Mouse (Mus musculus): ENCODE data around the gene Usp28. TPM values are rescaled to one million over a fixed set of nuclear protein-coding genes. Genes with fewer than 3 reads are reported as not detected.

The Usp28 gene
- polyA plus RNA-seq (2015; fragmentation: Nextera tagmentation; extraction: Ambion mirVana): 26.2 and 30.7 TPM in 2 replicates

DNA sequence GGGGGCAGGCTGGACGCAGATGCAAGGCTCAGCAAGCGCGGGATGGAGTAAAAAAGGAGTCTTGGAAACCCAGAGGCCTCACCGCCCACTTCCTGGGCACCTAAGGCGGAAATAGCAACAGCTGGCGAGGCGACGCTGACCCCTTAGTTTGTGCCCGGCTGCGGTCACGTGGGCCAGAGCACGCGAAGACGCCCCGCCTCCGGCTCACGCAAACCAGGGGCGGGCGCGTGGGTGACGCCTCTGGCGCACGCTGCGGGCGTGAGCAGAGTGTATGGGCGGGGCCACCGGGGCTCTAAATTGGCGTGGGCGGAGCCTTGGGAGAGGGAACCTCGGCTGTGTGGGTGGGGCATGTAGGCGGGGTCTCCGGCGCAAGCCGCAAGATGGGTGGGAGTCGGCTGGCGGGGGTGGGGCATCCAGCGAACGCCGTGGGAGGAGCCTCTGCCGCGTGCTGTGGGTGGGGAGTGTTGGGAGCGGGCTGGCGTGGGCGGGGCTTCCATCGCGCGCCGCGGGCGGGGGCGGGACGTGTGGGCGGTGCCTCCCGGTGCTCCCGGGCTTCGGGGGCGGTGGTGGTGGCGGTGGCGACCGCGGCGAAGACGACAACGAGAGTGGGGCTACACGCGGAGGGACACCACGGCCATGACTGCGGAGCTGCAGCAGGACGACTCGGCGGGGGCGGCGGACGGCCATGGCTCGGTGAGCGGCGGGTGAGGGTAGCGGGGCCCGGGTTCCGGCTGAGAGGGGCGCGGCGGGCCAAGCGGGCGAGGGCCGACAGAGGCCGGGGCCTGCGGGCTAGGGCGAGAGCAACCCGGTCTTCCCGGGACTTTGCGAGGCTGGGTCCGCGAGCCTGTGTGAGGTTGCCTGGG is at the start of gene Usp28:
TSS of gene Usp28 (plus strand) at position 531 of the 863 bp plus-strand sequence.
- under 1% methylated on average over 91 of the region's 94 CpGs for WGBS
- peak within 1 kb of the TSS; percentile 78 for H3K4me2 ChIP-seq
- ATAC-seq (ENCODE audit: low FRiP score): peak; percentile 95

DNA sequence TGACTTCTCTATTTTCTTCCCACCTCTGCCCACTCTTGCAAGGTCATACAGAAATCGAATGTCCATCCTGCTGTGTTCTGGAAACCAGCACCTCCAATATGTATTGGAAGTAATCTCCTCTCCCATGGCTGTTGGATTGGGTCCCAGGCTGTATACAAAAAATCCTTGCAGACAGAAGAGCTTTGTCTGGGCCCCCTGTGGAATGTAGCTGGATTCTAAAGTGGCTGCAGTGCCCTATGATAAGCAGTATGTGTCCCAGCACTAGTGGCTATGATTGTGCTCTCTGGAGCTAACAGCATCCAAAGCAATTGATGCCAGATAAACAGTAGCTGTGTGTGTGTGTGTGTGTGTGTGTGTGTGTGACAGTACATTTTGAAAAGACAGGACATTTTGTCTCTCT is 42.8 kb upstream of the Usp28 start:
- no peak overlapping the region for H3K27ac ChIP-seq (replicated peaks)
- 70% methylated on average over 1 of the region's 1 CpGs for WGBS
- ATAC-seq (ENCODE audit: low FRiP score): no peak

More for the DNA sequence above, at the start of gene Usp28:
- peaks cover 41% of the 10 kb centered on the region for H3K4me1 ChIP-seq
- no peaks in the 10 kb centered on the region for H3K27me3 ChIP-seq (replicated peaks)
- H3K36me3 ChIP-seq: no peaks in the 10 kb centered on the region
- H3K9ac ChIP-seq (replicated peaks): peak within 1 kb of the TSS; percentile 74
- H3K4me3 ChIP-seq (replicated peaks): peak within 1 kb of the TSS; percentile 83
- no peaks in the 10 kb centered on the region for H3K9me3 ChIP-seq (replicated peaks)
- peak within 1 kb of the TSS; percentile 90 for H3K27ac ChIP-seq (replicated peaks)

DNA sequence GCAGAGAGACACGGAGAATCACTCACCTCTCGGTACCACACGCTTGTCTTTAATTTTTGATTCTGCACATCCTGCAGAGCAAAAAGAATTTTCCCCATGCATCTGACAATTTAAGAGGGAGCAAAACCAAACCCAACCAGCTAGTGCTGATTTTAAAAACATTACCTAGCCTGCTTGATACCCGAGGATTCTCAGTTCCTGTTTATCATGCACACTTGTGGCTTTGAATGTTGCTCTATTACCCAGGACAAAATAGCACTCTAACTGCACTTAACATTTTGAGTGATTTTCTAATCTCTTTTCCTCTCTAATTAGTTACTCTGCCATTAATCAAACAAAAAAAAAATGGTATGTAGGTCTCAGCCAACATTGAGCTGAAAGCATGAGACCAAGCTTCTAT is 37.6 kb upstream of the Usp28 start:
- no peaks in the 10 kb centered on the region for H3K27me3 ChIP-seq (replicated peaks)
- H3K9me3 ChIP-seq (replicated peaks): no peaks in the 10 kb centered on the region
- no peak overlapping the region for H3K4me3 ChIP-seq (replicated peaks)
- H3K4me2 ChIP-seq: no peak overlapping the region
- ATAC-seq (ENCODE audit: low FRiP score): no peak
- H3K9ac ChIP-seq (replicated peaks): no peak overlapping the region
- no peaks in the 10 kb centered on the region for H3K36me3 ChIP-seq
- WGBS: 90% methylated on average over 4 of the region's 4 CpGs
- no peak overlapping the region for H3K27ac ChIP-seq (replicated peaks)
- peaks cover 2% of the 10 kb centered on the region; the same call in 1 of the 2 replicates for H3K4me1 ChIP-seq

More for the DNA sequence above, 42.8 kb upstream of the Usp28 start:
- no peak overlapping the region for H3K9ac ChIP-seq (replicated peaks)
- H3K4me3 ChIP-seq (replicated peaks): no peak overlapping the region
- no peaks in the 10 kb centered on the region for H3K27me3 ChIP-seq (replicated peaks)
- H3K36me3 ChIP-seq: no peaks in the 10 kb centered on the region
- H3K4me2 ChIP-seq: no peak overlapping the region
- no peaks in the 10 kb centered on the region for H3K9me3 ChIP-seq (replicated peaks)
- H3K4me1 ChIP-seq: peaks cover 8% of the 10 kb centered on the region; the same call in 1 of the 2 replicates

GRCm38 (mm10) chr9:48961314-48961713 is 23.9 kb upstream of the Usp28 start:
- no peaks in the 10 kb centered on the region for H3K36me3 ChIP-seq
- peaks cover 13% of the 10 kb centered on the region for H3K4me1 ChIP-seq
- peak overlapping the region; percentile 47 for H3K4me2 ChIP-seq
- H3K9me3 ChIP-seq (replicated peaks): no peaks in the 10 kb centered on the region
- ATAC-seq (ENCODE audit: low FRiP score): no peak
- H3K4me3 ChIP-seq (replicated peaks): no peak overlapping the region
- no peak overlapping the region for H3K27ac ChIP-seq (replicated peaks)
- H3K9ac ChIP-seq (replicated peaks): 0 out of 2 replicates have a peak overlapping the region, but pooled peaks have one; percentile 1
- 22% methylated on average over 12 of the region's 12 CpGs for WGBS
- H3K27me3 ChIP-seq (replicated peaks): no peaks in the 10 kb centered on the region

GRCm38 (mm10) chr9:48962131-48962530 is 23.0 kb upstream of the Usp28 start:
- Histone ChIP-seq H3K27ac (replicated peaks) (no peak overlapping the region), H3K36me3 (no peaks in the 10 kb centered on the region), H3K4me3 (replicated peaks) (no peak overlapping the region), H3K4me2 (no peak overlapping the region), H3K9ac (replicated peaks) (no peak overlapping the region), H3K27me3 (replicated peaks) (no peaks in the 10 kb centered on the region), H3K9me3 (replicated peaks) (no peaks in the 10 kb centered on the region), H3K4me1 (peaks cover 13% of the 10 kb centered on the region)
- no peak for ATAC-seq (ENCODE audit: low FRiP score)
- WGBS: 14% methylated on average over 7 of the region's 7 CpGs

GRCm38 (mm10) chr9:48964587-48965040 is 20.6 kb upstream of the Usp28 start, which contains the start of gene Htr3b:
TSS of gene Htr3b (minus strand) at chr9:48964990.
- no peak within 1 kb of the TSS for H3K9ac ChIP-seq (replicated peaks)
- H3K9me3 ChIP-seq (replicated peaks): no peaks in the 10 kb centered on the region
- no peaks in the 10 kb centered on the region for H3K27me3 ChIP-seq (replicated peaks)
- no peak within 1 kb of the TSS for H3K4me2 ChIP-seq
- WGBS: 75% methylated on average over 7 of the region's 7 CpGs
- no peak for ATAC-seq (ENCODE audit: low FRiP score)
- H3K36me3 ChIP-seq: no peaks in the 10 kb centered on the region
- H3K4me3 ChIP-seq (replicated peaks): no peak within 1 kb of the TSS
- peaks cover 13% of the 10 kb centered on the region for H3K4me1 ChIP-seq
- H3K27ac ChIP-seq (replicated peaks): no peak within 1 kb of the TSS

DNA sequence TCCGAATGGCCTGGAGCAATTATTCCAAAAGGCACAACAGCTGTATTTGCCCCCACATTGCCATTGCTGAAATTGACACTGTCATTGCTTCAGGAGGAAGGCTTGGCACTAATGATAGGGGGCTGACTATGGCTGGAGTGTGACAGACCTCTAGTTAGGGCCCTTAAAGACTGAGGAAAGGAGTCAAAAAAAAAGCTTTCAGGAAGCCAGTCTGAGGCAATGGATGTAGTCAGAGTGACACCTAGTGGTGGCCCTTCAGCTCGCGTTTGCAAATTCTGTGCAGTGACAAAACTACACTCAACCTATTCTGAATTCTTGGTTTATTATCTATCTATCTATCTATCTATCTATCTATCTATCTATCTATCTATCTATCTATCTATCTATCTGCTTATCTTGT is 12.7 kb upstream of the Usp28 start:
- peaks cover 3% of the 10 kb centered on the region; the same call in 1 of the 2 replicates for H3K4me1 ChIP-seq
- no peak overlapping the region for H3K27ac ChIP-seq (replicated peaks)
- H3K27me3 ChIP-seq (replicated peaks): no peaks in the 10 kb centered on the region
- no peak overlapping the region for H3K9ac ChIP-seq (replicated peaks)
- WGBS: 31% methylated on average over 3 of the region's 3 CpGs
- H3K36me3 ChIP-seq: no peaks in the 10 kb centered on the region
- ATAC-seq (ENCODE audit: low FRiP score): no peak
- no peak overlapping the region for H3K4me3 ChIP-seq (replicated peaks)
- no peak overlapping the region for H3K4me2 ChIP-seq
- no peaks in the 10 kb centered on the region for H3K9me3 ChIP-seq (replicated peaks)

DNA sequence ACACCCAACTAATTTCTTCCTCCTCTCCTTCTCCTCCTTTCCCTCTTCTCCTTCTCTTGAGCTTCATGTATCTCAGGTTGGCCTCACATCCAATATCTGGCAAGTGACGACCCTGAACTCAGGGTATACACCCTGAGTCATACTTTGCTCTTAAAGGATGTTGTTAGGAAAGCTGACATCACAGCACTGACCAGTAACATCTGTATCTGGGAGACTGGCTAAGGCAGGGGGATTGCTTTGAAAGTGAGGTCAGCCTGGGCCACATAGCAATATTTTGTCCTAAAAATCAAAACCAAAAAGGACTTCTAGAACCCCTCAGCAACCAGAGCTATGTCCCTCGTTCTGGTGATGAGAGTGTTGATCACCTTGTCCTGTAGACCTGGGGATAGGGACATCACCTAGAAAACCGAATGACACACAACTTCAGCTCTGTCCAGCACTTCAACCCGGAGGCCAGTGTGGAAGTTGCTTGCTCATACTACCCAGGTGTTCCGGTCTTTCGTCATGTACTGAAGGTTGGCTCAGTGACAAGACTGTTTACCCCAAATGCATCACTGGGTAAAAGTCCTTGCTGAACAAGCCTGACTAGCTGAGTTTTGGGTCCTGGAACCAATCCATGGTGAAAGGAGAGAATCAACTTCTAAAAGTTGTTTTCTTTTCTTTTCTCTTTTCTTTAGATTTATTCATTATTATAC is 8.4 kb upstream of the Usp28 start:
- no peak overlapping the region for H3K9ac ChIP-seq (replicated peaks)
- H3K4me2 ChIP-seq: no peak overlapping the region
- 86% methylated on average over 6 of the region's 6 CpGs for WGBS
- H3K4me3 ChIP-seq (replicated peaks): no peak overlapping the region
- no peaks in the 10 kb centered on the region for H3K27me3 ChIP-seq (replicated peaks)
- H3K36me3 ChIP-seq: no peaks in the 10 kb centered on the region
- H3K27ac ChIP-seq (replicated peaks): no peak overlapping the region
- H3K4me1 ChIP-seq: peaks cover 3% of the 10 kb centered on the region; the same call in 1 of the 2 replicates
- H3K9me3 ChIP-seq (replicated peaks): no peaks in the 10 kb centered on the region
- no peak for ATAC-seq (ENCODE audit: low FRiP score)

- Histone ChIP-seq H3K9ac (replicated peaks) (no peak overlapping the region), H3K36me3 (no peaks in the 10 kb centered on the region), H3K27ac (replicated peaks) (no peak overlapping the region), H3K9me3 (replicated peaks) (no peaks in the 10 kb centered on the region), H3K4me2 (no peak overlapping the region), H3K4me3 (replicated peaks) (no peak overlapping the region), H3K27me3 (replicated peaks) (no peaks in the 10 kb centered on the region), H3K4me1 (peaks cover 9% of the 10 kb centered on the region; the same call in 1 of the 2 replicates)
- no peak for ATAC-seq (ENCODE audit: low FRiP score)
- WGBS: 64% methylated on average over 5 of the region's 5 CpGs
Measured at GRCm38 (mm10) chr9:48980371-48980770, 4.8 kb upstream of the Usp28 start.

DNA sequence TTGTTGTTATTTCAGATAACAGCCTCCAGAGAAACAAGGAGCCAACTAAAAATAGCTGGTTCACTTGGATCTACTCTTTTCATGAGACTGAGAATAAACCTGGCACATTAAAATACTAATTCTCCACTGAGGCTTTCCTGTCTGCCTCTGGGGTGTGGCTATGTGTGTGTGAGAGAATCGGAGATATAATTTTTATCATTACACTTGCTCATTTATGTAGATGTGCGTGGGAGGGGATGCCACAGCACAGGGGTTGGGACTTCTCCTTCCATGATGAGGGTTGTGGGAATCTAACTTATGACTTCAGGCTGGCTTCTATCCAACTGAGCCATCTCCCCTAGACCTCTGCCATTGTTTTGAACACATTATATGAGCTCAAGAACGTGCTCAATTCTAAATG is 4.4 kb upstream of the Usp28 start:
- no peak overlapping the region for H3K4me3 ChIP-seq (replicated peaks)
- no peak for ATAC-seq (ENCODE audit: low FRiP score)
- H3K4me2 ChIP-seq: no peak overlapping the region
- H3K4me1 ChIP-seq: peaks cover 10% of the 10 kb centered on the region
- WGBS: 73% methylated on average over 3 of the region's 3 CpGs
- H3K9ac ChIP-seq (replicated peaks): no peak overlapping the region
- H3K27ac ChIP-seq (replicated peaks): no peak overlapping the region
- no peaks in the 10 kb centered on the region for H3K27me3 ChIP-seq (replicated peaks)
- H3K36me3 ChIP-seq: no peaks in the 10 kb centered on the region
- no peaks in the 10 kb centered on the region for H3K9me3 ChIP-seq (replicated peaks)

GRCm38 (mm10) chr9:48981827-48982226 is 3.3 kb upstream of the Usp28 start:
- no peaks in the 10 kb centered on the region for H3K36me3 ChIP-seq
- no peak overlapping the region for H3K4me3 ChIP-seq (replicated peaks)
- no peak overlapping the region for H3K9ac ChIP-seq (replicated peaks)
- H3K4me2 ChIP-seq: no peak overlapping the region
- no peaks in the 10 kb centered on the region for H3K9me3 ChIP-seq (replicated peaks)
- peaks cover 21% of the 10 kb centered on the region for H3K4me1 ChIP-seq
- ATAC-seq (ENCODE audit: low FRiP score): no peak
- H3K27me3 ChIP-seq (replicated peaks): no peaks in the 10 kb centered on the region
- no peak overlapping the region for H3K27ac ChIP-seq (replicated peaks)

Measured in neural tube, embryonic 15.5 days (tissue).